Mouse (Mus musculus) adipose tissue, adult 10 weeks (tissue): ENCODE measurements around the gene Traip. TPM values are rescaled to one million over a fixed set of nuclear protein-coding genes. Genes with fewer than 3 reads are reported as not detected.

Experiments used
- polyA plus RNA-seq: library from polyadenylated mRNA; stranded (reverse); fragments of 350-450 nt; fragmentation: Illumina TruSeq; extraction: RNeasy Lipid Tissue Mini Kit (QIAGEN cat#74804); gene quantifications from one replicate; pipeline ENCODE4 v1.2.3, GENCODE M21; 2014; ENCODE audit warnings: low read depth, low replicate concordance

Gene Traip
- 1.1 TPM for polyA plus RNA-seq

GRCm38 (mm10) chr9:107949922-107950235 is at the start of gene Traip:
TSS of gene Traip (plus strand) at chr9:107950136.

GRCm38 (mm10) chr9:107906252-107906966 is 43.5 kb upstream of the Traip start, which contains the start of gene Mst1r:
TSS of gene Mst1r (plus strand) at chr9:107906873.

DNA sequence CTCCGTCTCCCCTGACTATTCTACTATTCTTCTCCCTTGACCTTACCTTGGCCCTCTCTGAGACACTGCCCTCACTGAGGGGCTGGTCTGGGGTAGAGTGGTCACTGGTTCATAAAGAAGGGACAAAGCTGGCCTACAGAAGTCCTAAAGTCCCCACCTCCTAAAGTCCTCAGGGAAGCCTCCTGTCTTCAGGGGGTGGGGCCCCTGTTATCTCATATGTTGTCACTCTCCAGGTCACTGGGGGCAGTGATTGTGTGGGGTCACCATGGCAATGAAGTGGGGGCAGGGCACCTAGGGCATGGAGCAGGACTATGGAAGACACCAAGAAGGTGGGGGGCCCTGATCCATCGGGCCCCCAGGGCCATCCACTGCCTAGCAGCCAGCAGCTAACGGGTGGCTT is 21.8 kb upstream of the Traip start, which contains the start of gene Actl11:
Gene Actl11, plus strand, starts transcription at position 301 of the 400 bp plus-strand sequence.

GRCm38 (mm10) chr9:107935374-107935773 is 14.6 kb upstream of the Traip start, which contains the start of gene Camkv:
TSS of gene Camkv (plus strand) at chr9:107935674.

DNA sequence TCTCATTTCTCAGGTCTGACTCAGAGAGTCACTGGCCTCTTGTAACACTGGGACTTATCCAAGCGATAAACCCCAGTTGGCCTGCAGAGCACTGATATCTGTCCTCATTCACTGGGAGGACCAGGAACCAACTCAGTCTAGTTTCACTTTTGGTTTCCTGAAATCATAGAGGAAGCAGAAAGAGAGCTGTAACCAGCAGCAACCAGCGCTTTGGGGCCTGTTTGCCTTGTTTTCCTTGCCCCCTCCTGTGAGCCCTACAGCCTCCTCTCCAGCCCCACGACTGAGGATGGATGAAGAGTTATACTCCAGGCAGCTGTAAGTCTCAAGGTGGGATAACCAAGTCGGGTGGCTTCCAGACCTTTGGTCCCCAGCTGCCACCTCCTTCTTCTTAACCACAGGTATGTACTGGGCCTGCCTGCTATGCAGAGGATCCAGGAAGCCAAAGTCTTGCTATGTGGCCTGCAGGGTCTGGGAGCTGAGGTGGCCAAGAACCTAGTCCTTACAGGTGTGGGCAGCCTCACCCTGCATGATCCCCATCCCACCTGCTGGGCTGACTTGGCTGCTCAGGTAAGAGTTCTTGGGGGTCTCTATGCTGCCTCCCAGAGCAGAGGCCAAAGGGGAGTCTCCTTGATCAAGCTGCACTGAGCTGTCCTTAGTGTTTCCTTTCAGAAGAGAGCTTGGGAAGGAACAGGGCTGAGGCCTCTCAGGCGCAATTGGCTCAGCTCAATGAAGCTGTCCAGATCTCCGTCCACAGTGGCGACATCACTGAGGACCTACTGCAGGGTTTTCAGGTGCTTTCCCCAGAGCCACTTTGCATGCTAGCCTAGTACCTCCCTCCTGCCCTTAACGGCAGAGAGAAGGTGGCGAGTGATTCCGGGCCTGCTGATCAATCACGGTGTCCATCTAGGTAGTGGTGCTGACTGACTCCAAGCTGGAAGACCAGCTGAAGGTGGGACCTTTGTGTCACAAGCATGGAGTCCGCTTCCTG is 25.8 kb downstream of the Traip start, which contains the start of gene Uba7:
Gene Uba7, plus strand, starts transcription at position 107 of the 988 bp plus-strand sequence.

GRCm38 (mm10) chr9:107982681-107983346 is 32.9 kb downstream of the Traip start, which contains the start of gene Gm20661:
TSS of gene Gm20661 (plus strand) at chr9:107983058.

GRCm38 (mm10) chr9:107985131-107986119 is 35.5 kb downstream of the Traip start, which contains the start of gene Inka1:
TSS of gene Inka1 (minus strand) at chr9:107985879.

DNA sequence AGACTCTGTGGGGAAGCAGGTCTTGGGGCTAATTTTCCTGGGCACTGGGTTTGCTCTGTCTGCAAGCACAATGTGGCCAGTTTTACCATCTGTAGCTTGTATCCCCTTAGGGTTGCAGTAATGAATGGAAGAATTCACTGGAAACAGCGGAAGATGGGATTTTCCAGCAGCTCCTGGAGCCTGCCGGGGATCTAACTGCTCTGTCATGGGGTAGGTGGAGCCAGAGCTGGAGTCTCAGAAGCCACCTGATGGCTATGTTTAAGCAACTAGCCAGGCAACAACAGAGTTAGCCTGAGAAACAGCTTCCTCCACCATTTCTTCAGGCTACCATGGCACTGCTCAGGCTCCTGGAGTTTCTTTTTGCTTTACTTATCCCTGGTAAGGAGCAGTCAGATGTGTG is 42.3 kb downstream of the Traip start, which contains the start of gene Cdhr4:
Gene Cdhr4, plus strand, starts transcription at position 301 of the 400 bp plus-strand sequence.

DNA sequence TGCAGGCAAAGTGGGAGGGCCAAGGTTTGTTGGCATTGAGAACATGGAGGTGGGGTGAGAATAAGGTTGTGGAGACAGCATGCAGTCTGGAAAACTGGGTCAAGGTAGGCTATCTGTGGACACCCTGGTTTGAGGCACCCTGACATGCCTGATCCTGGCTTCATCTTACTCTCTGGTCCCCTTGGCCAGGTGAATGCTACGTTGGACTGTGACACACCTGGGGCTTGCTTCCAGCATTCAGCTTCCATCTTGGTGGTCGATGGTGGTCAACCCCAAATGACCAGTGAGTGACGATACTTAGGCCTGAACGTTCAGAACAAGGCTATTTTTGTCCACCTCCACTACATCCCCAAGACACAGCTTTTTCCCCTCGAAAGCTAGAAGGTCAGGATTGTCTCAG is 46.1 kb downstream of the Traip start, which contains the start of gene Gm20662:
Gene Gm20662, plus strand, starts transcription at position 301 of the 400 bp plus-strand sequence.

GRCm38 (mm10) chr9:108001922-108002770 is 52.2 kb downstream of the Traip start, which contains the start of gene Ip6k1:
TSS of gene Ip6k1 (plus strand) at chr9:108002501.

Other genes starting within 250 kb of the Traip start
- gene Sema3f, start 239.7 kb upstream of the Traip start, polyA plus RNA-seq: 24.8 TPM
- gene Rbm5, start 179.1 kb upstream of the Traip start, polyA plus RNA-seq: 101 TPM
- 49.4 TPM for gene Rbm6, start 76.9 kb upstream of the Traip start, polyA plus RNA-seq
- 14.8 TPM for gene Mon1a, start 62.0 kb upstream of the Traip start, polyA plus RNA-seq
- 10.8 TPM for gene Mst1r, start 43.3 kb upstream of the Traip start, polyA plus RNA-seq
- 5.8 TPM for gene Actl11, start 21.7 kb upstream of the Traip start, polyA plus RNA-seq
- 0.51 TPM for gene Camkv, start 14.5 kb upstream of the Traip start, polyA plus RNA-seq
- gene Uba7, start 25.4 kb downstream of the Traip start, polyA plus RNA-seq: 30.8 TPM
- 1.5 TPM for gene Gm20661, start 32.9 kb downstream of the Traip start, polyA plus RNA-seq
- 7.1 TPM for gene Inka1, start 35.7 kb downstream of the Traip start, polyA plus RNA-seq
- 13.2 TPM for gene Cdhr4, start 42.4 kb downstream of the Traip start, polyA plus RNA-seq
- 1.5 TPM for gene Gm20662, start 46.2 kb downstream of the Traip start, polyA plus RNA-seq
- gene Ip6k1, start 52.4 kb downstream of the Traip start, polyA plus RNA-seq: 73.8 TPM
- 51.6 TPM for gene Gmppb, start 99.1 kb downstream of the Traip start, polyA plus RNA-seq
- gene Amigo3, start 103.0 kb downstream of the Traip start, polyA plus RNA-seq: 4.1 TPM
- 0.15 TPM for gene Mst1, start 130.3 kb downstream of the Traip start, polyA plus RNA-seq
- gene Rnf123, start 133.2 kb downstream of the Traip start, polyA plus RNA-seq: 44.0 TPM
- gene Apeh, start 144.5 kb downstream of the Traip start, polyA plus RNA-seq: 51.9 TPM
- 1.1 TPM for gene Bsn, start 240.2 kb downstream of the Traip start, polyA plus RNA-seq